Mouse (Mus musculus): Measurements from ENCODE around the gene Nolc1. TPM values are rescaled to one million over a fixed set of nuclear protein-coding genes. Genes with fewer than 3 reads are reported as not detected.
"Not testable (repeated sequence)": the region's sequence is repeated elsewhere in the genome, so short reads cannot be mapped to it uniquely, and the experiment has no call there.

Nolc1 gene
- polyA plus RNA-seq, 1 experiment: 3.1 TPM

- Histone ChIP-seq H3K36me3 (ENCODE audit: control insufficient read depth) (no peaks in the 10 kb centered on the region), H3K27me3 (ENCODE audit: control insufficient read depth) (peaks cover 15% of the 10 kb centered on the region), H3K9me3 (ENCODE audit: control insufficient read depth, low read length) (no peaks in the 10 kb centered on the region), H3K4me1 (ENCODE audit: control insufficient read depth) (peaks cover under 1% of the 10 kb centered on the region), H3K4me3 (replicated peaks) (no peak overlapping the region)
- no peak for TF ChIP-seq TAL1 (IDR thresholded peaks at IDR 0.05; ENCODE audit: low read length)
- no peak for TF ChIP-seq GATA1 (IDR thresholded peaks at IDR 0.05; ENCODE audit: low read length)
Observed at GRCm38 (mm10) chr19:46124651-46125050, 49.0 kb downstream of the Nolc1 start.

GRCm38 (mm10) chr19:46126301-46126700 is 50.6 kb downstream of the Nolc1 start:
- Histone ChIP-seq H3K9me3 (ENCODE audit: control insufficient read depth, low read length) (no peaks in the 10 kb centered on the region), H3K36me3 (ENCODE audit: control insufficient read depth) (no peaks in the 10 kb centered on the region), H3K4me3 (replicated peaks) (no peak overlapping the region), H3K27me3 (ENCODE audit: control insufficient read depth) (peaks cover 28% of the 10 kb centered on the region), H3K4me1 (ENCODE audit: control insufficient read depth) (no peaks in the 10 kb centered on the region)
- TF ChIP-seq GATA1 (IDR thresholded peaks at IDR 0.05; ENCODE audit: low read length) (no peak), TAL1 (IDR thresholded peaks at IDR 0.05; ENCODE audit: low read length) (no peak)

- not testable (repeated sequence) for H3K9me3 ChIP-seq (ENCODE audit: control insufficient read depth, low read length); H3K4me1 ChIP-seq (ENCODE audit: control insufficient read depth); H3K4me3 ChIP-seq (replicated peaks); H3K36me3 ChIP-seq (ENCODE audit: control insufficient read depth)
- H3K27me3 ChIP-seq (ENCODE audit: control insufficient read depth): peaks cover 61% of the 10 kb centered on the region
Observed at GRCm38 (mm10) chr19:46129737-46130136, 54.1 kb downstream of the Nolc1 start.

- TF ChIP-seq TAL1 (IDR thresholded peaks at IDR 0.05; ENCODE audit: low read length): no peak
- no peak for TF ChIP-seq GATA1 (IDR thresholded peaks at IDR 0.05; ENCODE audit: low read length)
- no peaks in the 10 kb centered on the region; the same call in 1 of the 2 replicates for H3K9me3 ChIP-seq (ENCODE audit: control insufficient read depth, low read length)
- H3K4me1 ChIP-seq (ENCODE audit: control insufficient read depth): peaks cover 17% of the 10 kb centered on the region
- H3K27me3 ChIP-seq (ENCODE audit: control insufficient read depth): peaks cover 76% of the 10 kb centered on the region
- H3K36me3 ChIP-seq (ENCODE audit: control insufficient read depth): no peaks in the 10 kb centered on the region
- H3K4me3 ChIP-seq (replicated peaks): no peak overlapping the region
Observed at GRCm38 (mm10) chr19:46131283-46131682, 55.6 kb downstream of the Nolc1 start.

- TF ChIP-seq GATA1 (IDR thresholded peaks at IDR 0.05; ENCODE audit: low read length) (no peak), TAL1 (IDR thresholded peaks at IDR 0.05; ENCODE audit: low read length) (no peak)
- Histone ChIP-seq H3K27me3 (ENCODE audit: control insufficient read depth) (peaks cover 79% of the 10 kb centered on the region), H3K36me3 (ENCODE audit: control insufficient read depth) (no peaks in the 10 kb centered on the region), H3K9me3 (ENCODE audit: control insufficient read depth, low read length) (no peaks in the 10 kb centered on the region; the same call in 1 of the 2 replicates), H3K4me1 (ENCODE audit: control insufficient read depth) (peaks cover 23% of the 10 kb centered on the region), H3K4me3 (replicated peaks) (no peak within 1 kb of the TSS)
Observed at GRCm38 (mm10) chr19:46131694-46132525, 56.2 kb downstream of the Nolc1 start, which contains the start of gene Elovl3. Elovl3 (plus strand) TSS chr19:46131897.

GRCm38 (mm10) chr19:46132577-46132976 is 56.9 kb downstream of the Nolc1 start:
- H3K4me1 ChIP-seq (ENCODE audit: control insufficient read depth): peaks cover 30% of the 10 kb centered on the region
- no peaks in the 10 kb centered on the region; the same call in 1 of the 2 replicates for H3K9me3 ChIP-seq (ENCODE audit: control insufficient read depth, low read length)
- no peaks in the 10 kb centered on the region for H3K36me3 ChIP-seq (ENCODE audit: control insufficient read depth)
- no peak overlapping the region for H3K4me3 ChIP-seq (replicated peaks)
- peaks cover 80% of the 10 kb centered on the region for H3K27me3 ChIP-seq (ENCODE audit: control insufficient read depth)
- TF ChIP-seq TAL1 (IDR thresholded peaks at IDR 0.05; ENCODE audit: low read length) (no peak), GATA1 (IDR thresholded peaks at IDR 0.05; ENCODE audit: low read length) (no peak)

Other genes with a start within 250 kb of the Nolc1 start
- 0.07 TPM in 1 of 2 replicates, not detected in the other for gene Armh3, start 77.4 kb upstream of the Nolc1 start, polyA plus RNA-seq (2012)
- 0.04 and 0.06 TPM in 2 replicates for gene Hps6, start 72.4 kb upstream of the Nolc1 start, polyA plus RNA-seq (2012)
- gene Pprc1, start 31.0 kb upstream of the Nolc1 start, polyA plus RNA-seq (2012): 1.9 and 3.3 TPM in 2 replicates
- gene Ldb1, start 30.6 kb upstream of the Nolc1 start, polyA plus RNA-seq (2012): 65.5 and 65.9 TPM in 2 replicates
- 0.02 TPM in 1 of 2 replicates, not detected in the other for gene Elovl3, start 56.0 kb downstream of the Nolc1 start, polyA plus RNA-seq (2012)
- not detected in 2 replicates for gene Pitx3, start 72.5 kb downstream of the Nolc1 start, polyA plus RNA-seq (2012)
- 23.8 and 31.8 TPM in 2 replicates for gene Gbf1, start 76.6 kb downstream of the Nolc1 start, polyA plus RNA-seq (2012)
- 5.5 and 7.4 TPM in 2 replicates for gene Nfkb2, start 228.5 kb downstream of the Nolc1 start, polyA plus RNA-seq (2012)

All from erythroblast, embryonic 14.5 days (primary cell).